Mouse (Mus musculus) liver, postnatal 0 days (tissue): ENCODE measurements around the gene Atp6v1g2.

Experiments
- CTCF ChIP-seq: sonication (generic); IDR thresholded peaks from 2 replicates; pipeline ENCODE4 v1.5.1; 2016; ENCODE audit warnings: antibody characterized with exemption, low read depth
- EP300 ChIP-seq: IDR thresholded peaks from 2 replicates; pipeline ENCODE4 v1.6.1; 2016; ENCODE audit warnings: antibody characterized with exemption, low read depth, mild to moderate bottlenecking

GRCm38 (mm10) chr17:35194844-35195630 lies 38.4 kb upstream of the Atp6v1g2 start:
- TF ChIP-seq CTCF (no peak), EP300 (no peak)
